23 mouse cellular contexts compared by ENCODE assay signal in genomic region chr15:77915287-77915686, GRCm38 (mm10). TPM values are rescaled to one million over a fixed set of nuclear protein-coding genes. Genes with fewer than 3 reads are reported as not detected.
DNase-seq lines count a peak whose midpoint lies in the region; ATAC-seq and TF ChIP-seq lines count a peak whose summit lies in the region.
"Had no signal": no experiment of that assay in that cellular context is flagged by ENCODE, and none has a peak within 500 bp of the region (broad histone marks: within the 10 kb centered on the region; RNA-seq: fewer than 3 reads in every experiment).

No protein-coding gene starts in this region.

- TF ChIP-seq CTCF in forebrain, postnatal 0 days (IDR thresholded peaks at IDR 0.05; ENCODE audit: low read depth): no peak

- no peak overlapping the region for H3K4me3 ChIP-seq in forebrain, embryonic 12.5 days (replicated peaks)
- H3K4me3 ChIP-seq in forebrain, postnatal 0 days (ENCODE audit: low read depth, low read length): no peak overlapping the region
- H3K4me3 ChIP-seq in neural tube, embryonic 15.5 days (replicated peaks): no peak overlapping the region
- H3K4me3 ChIP-seq in brown adipose tissue, adult 24 weeks (ENCODE audit: insufficient read depth, low read depth, low read length): no peak overlapping the region
- H3K4me3 ChIP-seq: embryonic facial prominence, embryonic 10.5 days; embryonic facial prominence, embryonic 12.5 days had no signal

- no peak for ATAC-seq in forebrain, embryonic 12.5 days (ENCODE audit: low FRiP score)
- no peak for ATAC-seq in forebrain, postnatal 0 days
- ATAC-seq in neural tube, embryonic 15.5 days (ENCODE audit: low FRiP score): no peak
- ATAC-seq in cerebellum, adult (ENCODE audit: insufficient number of reproducible peaks, low FRiP score, low TSS enrichment): no peak
- ATAC-seq: activated CD4-positive, CD25-positive, alpha-beta regulatory T cell, adult 4 months; CD4-positive, CD25-positive, alpha-beta regulatory T cell, adult 4 months; forebrain, embryonic 14.5 days; forebrain, embryonic 16.5 days; Patski had no signal

- DNase-seq in forebrain, postnatal 0 days: no peak
- DNase-seq in gastrocnemius, postnatal 25 days: peak; percentile 9
- no peak for DNase-seq in gastrocnemius, postnatal 36 days
- peak; percentile 11 for DNase-seq in neural tube, embryonic 10.5 days (ENCODE audit: extremely low spot score, low spot score)
- DNase-seq: adrenal gland, adult 8-10 months; adrenal gland, postnatal 14 days; B cell, adult 2 months; cerebellum, adult 11-12 months; cerebellum, adult 2 months; cerebellum, adult 9-10 months; cerebellum, postnatal 10 days; cerebellum, postnatal 25 days had no signal

- WGBS in forebrain, embryonic 12.5 days: 98% methylated on average over 4 of the region's 4 CpGs
- WGBS in forebrain, postnatal 0 days: 90% methylated on average over 4 of the region's 4 CpGs
- 97% methylated on average over 4 of the region's 4 CpGs for whole genome bisulfite sequencing in neural tube, embryonic 15.5 days

- no peak overlapping the region for H3K9ac ChIP-seq in forebrain, embryonic 12.5 days
- no peak overlapping the region for H3K9ac ChIP-seq in forebrain, postnatal 0 days
- H3K9ac ChIP-seq in neural tube, embryonic 15.5 days (replicated peaks): no peak overlapping the region
- H3K9ac ChIP-seq: embryonic facial prominence, embryonic 12.5 days had no signal

- H3K27me3 ChIP-seq in forebrain, embryonic 12.5 days: no peaks in the 10 kb centered on the region
- H3K27me3 ChIP-seq in forebrain, postnatal 0 days (ENCODE audit: insufficient read depth, low read length): no peaks in the 10 kb centered on the region
- no peaks in the 10 kb centered on the region for H3K27me3 ChIP-seq in neural tube, embryonic 15.5 days (replicated peaks)
- H3K27me3 ChIP-seq: embryonic facial prominence, embryonic 12.5 days; Patski had no signal

- intact Hi-C loops in gastrocnemius, postnatal 36 days (cut with DNase I): loop anchor here (5.0 kb wide), 1 partner anchor 73 kb away; the partner anchor contains the start of gene Myh9

- no peak overlapping the region for H3K4me2 ChIP-seq in forebrain, embryonic 12.5 days
- H3K4me2 ChIP-seq in forebrain, postnatal 0 days (ENCODE audit: low read depth): no peak overlapping the region
- H3K4me2 ChIP-seq in neural tube, embryonic 15.5 days: no peak overlapping the region
- H3K4me2 ChIP-seq: embryonic facial prominence, embryonic 12.5 days had no signal

- H3K36me3 ChIP-seq in forebrain, embryonic 12.5 days (replicated peaks): peaks cover 44% of the 10 kb centered on the region
- peaks cover 50% of the 10 kb centered on the region for H3K36me3 ChIP-seq in forebrain, postnatal 0 days (ENCODE audit: insufficient read depth)
- peaks cover 46% of the 10 kb centered on the region for H3K36me3 ChIP-seq in neural tube, embryonic 15.5 days

- no peaks in the 10 kb centered on the region for H3K9me3 ChIP-seq in forebrain, embryonic 12.5 days
- no peaks in the 10 kb centered on the region for H3K9me3 ChIP-seq in forebrain, postnatal 0 days (ENCODE audit: low read length)
- H3K9me3 ChIP-seq in neural tube, embryonic 15.5 days (replicated peaks): no peaks in the 10 kb centered on the region
- H3K9me3 ChIP-seq: embryonic facial prominence, embryonic 10.5 days; embryonic facial prominence, embryonic 12.5 days had no signal

- no peaks in the 10 kb centered on the region for H3K4me1 ChIP-seq in forebrain, embryonic 12.5 days
- H3K4me1 ChIP-seq in forebrain, postnatal 0 days (ENCODE audit: insufficient read depth): no peaks in the 10 kb centered on the region
- no peaks in the 10 kb centered on the region for H3K4me1 ChIP-seq in neural tube, embryonic 15.5 days
- H3K4me1 ChIP-seq in brown adipose tissue, adult 24 weeks (ENCODE audit: control insufficient read depth, insufficient read depth, insufficient read length, low read length): peaks cover 28% of the 10 kb centered on the region

- H3K27ac ChIP-seq in forebrain, embryonic 12.5 days: 0 out of 2 replicates have a peak overlapping the region, but pooled peaks have one; percentile 25
- no peak overlapping the region for H3K27ac ChIP-seq in forebrain, postnatal 0 days (ENCODE audit: low read depth, low read length)
- no peak overlapping the region for H3K27ac ChIP-seq in neural tube, embryonic 15.5 days (replicated peaks)
- peak overlapping the region; percentile 74; the same call in 1 of the 2 replicates for H3K27ac ChIP-seq in brown adipose tissue, adult 24 weeks (replicated peaks; ENCODE audit: low read depth, low read length)
- H3K27ac ChIP-seq: embryonic facial prominence, embryonic 10.5 days; embryonic facial prominence, embryonic 12.5 days had no signal

RNA-seq across cellular contexts. Expression of gene Txn2, which starts 13.5 kb away (rescaled TPM):
- 203 and 210 TPM in 2 replicates for polyA plus RNA-seq in forebrain, embryonic 12.5 days (2016; fragmentation: Nextera tagmentation; extraction: Ambion mirVana)
- total RNA-seq in forebrain, postnatal 0 days (2014; rRNA removed): 35.8 and 36.5 TPM in 2 replicates
- 200 and 227 TPM in 2 replicates for polyA plus RNA-seq in forebrain, postnatal 0 days (2015; fragmentation: Nextera tagmentation; extraction: Ambion mirVana)
- total RNA-seq in gastrocnemius, postnatal 25 days (2021): 100 to 1,000 TPM; 210 to 254 TPM
- 100 to 1,000 TPM; 207 to 218 TPM for total RNA-seq in gastrocnemius, postnatal 36 days (2021)
- 193 and 217 TPM in 2 replicates for polyA plus RNA-seq in neural tube, embryonic 15.5 days (2015; fragmentation: Nextera tagmentation; extraction: Ambion mirVana)
- polyA plus RNA-seq in brown adipose tissue, adult 24 weeks (2012; ENCODE audit: insufficient read depth, insufficient read length, missing spikeins): 696 and 736 TPM in 2 replicates

RNA-seq across cellular contexts. Expression of gene Foxred2, which starts 41.2 kb away (rescaled TPM):
- polyA plus RNA-seq in forebrain, embryonic 12.5 days (2016; fragmentation: Nextera tagmentation; extraction: Ambion mirVana): 7.5 and 8.3 TPM in 2 replicates
- total RNA-seq in forebrain, postnatal 0 days (2014; rRNA removed): 24.5 and 26.9 TPM in 2 replicates
- 9.4 and 10.6 TPM in 2 replicates for polyA plus RNA-seq in forebrain, postnatal 0 days (2015; fragmentation: Nextera tagmentation; extraction: Ambion mirVana)
- under 1 TPM; 0.54 to 0.86 TPM for total RNA-seq in gastrocnemius, postnatal 25 days (2021)
- under 1 TPM; 0.64 to 0.87 TPM for total RNA-seq in gastrocnemius, postnatal 36 days (2021)
- 8.4 and 9.3 TPM in 2 replicates for polyA plus RNA-seq in neural tube, embryonic 15.5 days (2015; fragmentation: Nextera tagmentation; extraction: Ambion mirVana)
- 0.67 and 0.79 TPM in 2 replicates for polyA plus RNA-seq in brown adipose tissue, adult 24 weeks (2012; ENCODE audit: insufficient read depth, insufficient read length, missing spikeins)

RNA-seq across cellular contexts. Expression of gene Eif3d, which starts 55.3 kb away (rescaled TPM):
- polyA plus RNA-seq in forebrain, embryonic 12.5 days (2016; fragmentation: Nextera tagmentation; extraction: Ambion mirVana): 219 and 234 TPM in 2 replicates
- 165 and 167 TPM in 2 replicates for total RNA-seq in forebrain, postnatal 0 days (2014; rRNA removed)
- 130 and 165 TPM in 2 replicates for polyA plus RNA-seq in forebrain, postnatal 0 days (2015; fragmentation: Nextera tagmentation; extraction: Ambion mirVana)
- 10 to 100 TPM; 52.8 to 52.9 TPM for total RNA-seq in gastrocnemius, postnatal 25 days (2021)
- total RNA-seq in gastrocnemius, postnatal 36 days (2021): 10 to 100 TPM; 52.9 to 53.9 TPM
- 156 and 166 TPM in 2 replicates for polyA plus RNA-seq in neural tube, embryonic 15.5 days (2015; fragmentation: Nextera tagmentation; extraction: Ambion mirVana)
- polyA plus RNA-seq in brown adipose tissue, adult 24 weeks (2012; ENCODE audit: insufficient read depth, insufficient read length, missing spikeins): 57.6 and 63.5 TPM in 2 replicates

Comparison
In these comparisons a context has a peak if more than half of its experiments do, and no peak if none do; other contexts are left out.
1. H3K27ac ChIP-seq: peak in forebrain, embryonic 12.5 days (single experiment) and brown adipose tissue, adult 24 weeks (single experiment); none in forebrain, postnatal 0 days (single experiment) and neural tube, embryonic 15.5 days (single experiment).
2. DNase-seq: peak in gastrocnemius, postnatal 25 days (single experiment) and neural tube, embryonic 10.5 days (single experiment); none in forebrain, postnatal 0 days (single experiment) and gastrocnemius, postnatal 36 days (0 of 2).